Mouse (Mus musculus): Measurements from ENCODE around the gene Pfn1.

The Pfn1 gene

DNA sequence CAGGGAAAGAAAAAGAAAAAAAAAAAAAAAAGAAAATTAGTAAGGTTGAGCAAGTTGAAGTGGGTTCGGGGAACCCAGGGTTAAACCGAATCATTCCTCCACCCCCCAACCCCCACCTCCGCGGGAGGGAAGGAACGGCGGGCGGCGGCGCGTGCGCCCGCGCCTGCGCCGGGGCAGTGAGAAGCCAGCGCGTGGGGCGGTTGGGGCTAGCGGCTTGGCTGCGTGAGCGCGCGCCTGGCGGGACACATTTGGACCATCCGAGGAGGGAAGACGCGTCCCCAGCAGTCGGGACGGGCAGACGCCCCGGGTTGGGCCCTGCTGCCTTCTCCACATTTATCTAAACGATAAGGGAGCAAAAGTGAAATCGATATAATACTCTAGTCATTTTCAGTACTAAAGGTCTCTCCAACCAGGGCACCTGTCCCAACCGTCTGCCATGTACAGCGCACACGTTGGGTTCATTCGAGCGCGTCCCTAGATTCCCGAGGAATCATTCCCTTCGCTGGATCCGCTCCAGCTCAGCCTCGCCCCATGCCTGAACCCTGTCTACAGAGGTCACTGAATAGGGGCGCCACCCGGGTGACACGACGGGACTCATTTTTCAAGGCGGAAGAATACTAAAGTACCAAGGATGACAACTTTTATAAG lies 603 bp upstream of the Pfn1 start:
- peak; percentile 91 for DNase-seq (ENCODE audit: low read depth)

DNA sequence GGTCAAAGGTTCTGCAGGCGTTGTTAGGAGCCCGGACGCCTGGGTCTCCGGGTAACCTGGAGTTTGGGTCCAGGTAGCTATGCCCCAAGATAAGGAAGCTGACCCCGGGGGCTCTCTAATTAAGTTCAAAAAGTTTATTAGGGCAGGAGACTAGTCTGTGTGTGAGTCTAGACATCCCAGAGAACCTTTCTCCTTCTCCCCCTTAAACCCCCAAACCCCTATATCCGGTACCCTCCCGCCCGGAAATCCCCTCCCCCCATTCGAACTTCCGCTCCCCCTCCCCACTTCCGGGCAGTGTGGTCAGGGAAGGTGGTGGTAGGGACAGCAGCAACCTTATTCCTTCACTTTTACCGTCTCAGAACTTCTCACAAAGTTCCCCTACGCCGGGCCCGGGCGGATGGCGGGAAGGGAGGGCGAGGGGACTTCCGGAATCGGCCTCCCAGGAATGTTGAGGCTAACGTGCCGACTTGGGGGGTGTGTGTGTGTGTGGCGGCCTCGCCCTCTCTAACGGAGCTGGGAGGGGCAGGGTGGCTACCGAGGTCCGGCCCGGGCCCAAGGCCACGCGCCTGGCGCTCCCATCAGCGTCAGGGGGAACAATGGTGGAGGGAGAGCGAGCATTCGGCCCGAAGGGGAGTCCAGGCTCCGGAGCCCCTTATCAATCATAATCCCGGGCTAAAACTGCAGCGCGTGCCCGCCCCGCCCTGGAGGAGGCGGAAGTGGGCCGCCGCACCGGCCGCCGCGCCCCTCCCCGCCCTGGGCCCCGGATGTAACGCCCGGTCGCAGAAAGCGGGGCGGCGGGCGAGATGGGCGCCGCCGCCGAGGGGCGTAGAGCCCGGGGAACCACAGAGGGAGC lies 873 bp downstream of the Pfn1 start:
- peak; percentile 87 for DNase-seq (ENCODE audit: low read depth)

DNA sequence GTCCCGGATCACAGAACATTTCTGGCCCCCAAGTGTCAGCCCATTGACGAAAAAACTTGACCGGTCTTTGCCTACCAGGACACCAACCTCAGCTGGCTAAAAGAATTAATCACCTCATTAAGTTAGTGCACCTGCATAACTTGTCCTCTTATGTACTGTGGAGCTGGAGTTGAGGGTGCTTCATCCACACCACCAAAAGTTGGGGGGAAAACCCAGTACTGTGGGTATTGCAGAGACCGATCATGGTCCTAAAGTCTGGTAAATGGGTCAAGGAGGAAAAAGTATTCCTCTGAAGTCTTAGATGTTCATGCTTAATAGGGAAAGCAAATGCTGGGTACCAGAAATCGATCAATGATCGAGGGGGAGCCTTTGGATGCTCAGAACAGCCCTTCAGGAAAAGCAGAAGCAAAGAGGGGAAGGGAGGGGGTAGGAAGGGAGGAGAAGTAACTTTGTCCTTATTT lies 1.5 kb downstream of the Pfn1 start:
- no peak for DNase-seq (ENCODE audit: low read depth)

DNA sequence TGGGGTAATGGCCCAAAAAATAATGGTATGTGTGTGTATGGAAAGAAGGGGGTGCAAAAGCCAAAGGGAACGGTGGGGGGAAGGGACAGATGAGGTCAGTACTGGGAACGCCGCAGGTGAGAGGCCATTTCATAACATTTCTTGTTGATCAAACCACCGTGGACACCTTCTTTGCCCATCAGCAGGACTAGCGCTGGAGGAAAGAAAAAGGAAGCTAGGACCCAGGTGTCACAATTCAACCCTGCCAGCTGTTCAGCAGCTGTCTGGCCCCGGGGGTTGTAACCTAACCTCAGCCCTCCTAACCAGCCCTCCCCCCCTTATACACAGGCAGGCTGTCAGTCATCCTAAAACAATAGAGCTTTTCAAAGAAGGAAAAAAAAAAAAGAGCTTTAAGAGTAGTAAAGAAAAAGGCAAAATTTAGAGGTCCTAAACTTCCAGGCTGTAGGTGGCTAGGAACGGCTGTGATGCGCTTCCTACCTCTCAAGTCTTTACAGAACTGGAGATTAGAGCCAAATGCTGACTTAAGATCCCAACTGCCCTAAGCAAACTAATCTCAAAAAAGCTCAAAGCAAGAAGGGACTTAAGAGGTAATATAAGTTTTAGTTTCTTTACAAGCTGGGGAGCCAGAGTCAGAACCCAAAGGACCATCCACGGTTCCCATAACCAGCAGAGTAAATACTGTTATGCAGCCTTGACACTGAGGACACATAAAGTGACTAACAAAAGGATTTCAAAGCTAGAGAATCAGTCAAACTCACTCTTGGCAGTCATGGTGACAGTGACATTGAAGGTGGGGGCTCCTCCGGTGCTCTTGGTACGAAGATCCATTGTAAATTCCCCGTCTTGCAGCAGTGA lies 2.2 kb downstream of the Pfn1 start:
- DNase-seq (ENCODE audit: low read depth), result peak; percentile 62

DNA sequence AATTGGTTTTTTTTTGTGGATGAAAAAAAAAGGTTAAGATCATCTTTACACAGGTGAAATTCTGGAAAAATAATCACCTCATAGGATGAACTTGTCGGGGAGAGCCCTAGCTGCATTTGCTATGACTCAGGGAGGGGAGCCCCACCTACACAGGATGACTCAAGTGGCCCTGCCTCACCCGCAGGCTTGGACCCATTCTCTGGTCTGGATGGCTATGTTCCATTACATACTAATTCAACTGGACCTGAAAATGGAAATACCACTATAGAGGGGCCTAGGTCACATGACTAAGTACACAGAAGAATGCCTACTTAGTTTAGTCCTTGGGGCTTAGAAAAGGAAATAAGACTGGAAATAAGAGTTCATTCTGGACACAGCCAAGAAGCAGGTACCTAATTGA lies 3.1 kb downstream of the Pfn1 start:
- peak; percentile 72 for DNase-seq (ENCODE audit: low read depth)

DNA sequence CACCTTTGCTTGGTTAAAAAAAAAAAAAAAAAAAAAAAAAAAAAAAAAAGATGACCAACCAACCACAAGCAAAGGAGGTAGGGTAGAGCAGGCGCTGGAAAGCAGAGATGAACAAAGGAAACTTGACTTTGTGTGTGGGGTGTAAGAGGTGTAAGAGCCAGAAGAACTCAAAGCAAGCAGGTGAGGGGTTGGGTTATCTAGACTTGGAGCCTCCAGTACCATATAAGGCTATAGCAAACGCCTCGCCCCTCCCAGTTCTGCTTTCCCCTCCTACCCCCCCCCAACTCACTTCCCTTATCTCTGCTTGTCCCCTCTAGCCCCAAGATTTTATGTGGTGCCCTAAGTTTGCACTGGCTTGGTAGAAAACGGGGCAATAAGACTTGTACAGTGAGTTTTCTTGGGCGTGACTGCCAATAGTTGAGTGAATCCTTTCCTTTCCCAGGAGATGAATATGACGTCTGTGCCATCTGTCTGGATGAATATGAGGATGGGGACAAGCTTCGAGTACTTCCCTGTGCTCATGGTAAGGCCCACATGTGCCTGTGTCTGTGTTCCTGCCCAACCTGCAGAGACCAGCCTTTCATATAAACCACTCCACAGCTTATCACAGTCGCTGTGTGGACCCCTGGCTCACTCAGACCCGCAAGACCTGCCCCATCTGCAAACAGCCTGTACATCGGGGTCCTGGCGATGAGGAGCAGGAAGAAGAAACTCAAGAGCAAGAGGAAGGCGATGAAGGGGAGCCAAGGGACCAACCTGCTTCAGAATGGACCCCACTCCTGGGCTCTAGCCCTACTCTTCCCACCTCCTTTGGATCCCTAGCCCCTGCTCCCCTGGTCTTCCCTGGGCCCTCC lies 3.9 kb downstream of the Pfn1 start:
- DNase-seq (ENCODE audit: low read depth), result peak; percentile 88

DNA sequence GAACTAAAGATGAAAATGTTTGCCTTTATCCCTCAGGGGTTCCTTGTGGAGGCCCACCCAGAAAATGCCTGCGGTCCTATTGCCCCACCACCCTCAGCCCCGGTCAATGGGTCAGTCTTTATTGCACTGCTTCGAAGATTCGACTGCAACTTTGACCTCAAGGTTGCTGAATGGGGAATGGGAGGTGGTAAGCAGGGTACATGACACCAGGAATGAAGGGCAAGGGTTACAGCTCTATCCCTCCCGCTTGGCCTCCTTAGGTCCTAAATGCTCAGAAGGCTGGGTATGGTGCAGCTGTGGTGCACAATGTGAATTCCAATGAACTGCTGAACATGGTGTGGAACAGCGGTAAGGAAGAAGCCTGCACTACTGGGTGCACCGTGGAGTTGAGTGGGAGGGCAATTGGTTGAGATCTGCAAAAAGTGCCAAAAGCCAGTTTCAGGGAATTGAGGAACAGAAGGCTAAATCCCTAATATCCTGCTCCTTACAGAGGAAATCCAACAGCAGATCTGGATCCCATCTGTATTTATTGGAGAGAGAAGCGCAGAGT lies 5.2 kb downstream of the Pfn1 start:
- peak; percentile 47 for DNase-seq (ENCODE audit: low read depth)

DNA sequence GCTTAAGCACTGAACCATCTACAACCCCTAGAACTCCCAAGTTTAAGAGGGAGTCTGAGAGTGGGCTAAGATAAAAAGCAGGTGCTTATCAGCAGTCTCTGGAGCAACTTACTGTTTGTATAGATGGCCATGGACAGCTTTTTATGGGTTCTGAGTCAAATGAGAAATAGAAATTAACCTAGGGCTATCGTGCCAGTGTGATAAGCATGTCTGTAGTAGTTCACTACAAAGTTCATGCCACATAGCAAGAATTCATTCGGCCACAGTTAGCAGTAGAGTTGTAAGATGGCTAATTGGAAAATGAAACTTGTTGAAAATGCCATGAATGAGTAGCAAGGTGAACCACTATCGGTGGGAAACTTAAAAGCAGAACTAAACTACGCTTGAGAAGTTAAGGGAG lies 5.9 kb downstream of the Pfn1 start:
- peak; percentile 77 for DNase-seq (ENCODE audit: low read depth)

DNA sequence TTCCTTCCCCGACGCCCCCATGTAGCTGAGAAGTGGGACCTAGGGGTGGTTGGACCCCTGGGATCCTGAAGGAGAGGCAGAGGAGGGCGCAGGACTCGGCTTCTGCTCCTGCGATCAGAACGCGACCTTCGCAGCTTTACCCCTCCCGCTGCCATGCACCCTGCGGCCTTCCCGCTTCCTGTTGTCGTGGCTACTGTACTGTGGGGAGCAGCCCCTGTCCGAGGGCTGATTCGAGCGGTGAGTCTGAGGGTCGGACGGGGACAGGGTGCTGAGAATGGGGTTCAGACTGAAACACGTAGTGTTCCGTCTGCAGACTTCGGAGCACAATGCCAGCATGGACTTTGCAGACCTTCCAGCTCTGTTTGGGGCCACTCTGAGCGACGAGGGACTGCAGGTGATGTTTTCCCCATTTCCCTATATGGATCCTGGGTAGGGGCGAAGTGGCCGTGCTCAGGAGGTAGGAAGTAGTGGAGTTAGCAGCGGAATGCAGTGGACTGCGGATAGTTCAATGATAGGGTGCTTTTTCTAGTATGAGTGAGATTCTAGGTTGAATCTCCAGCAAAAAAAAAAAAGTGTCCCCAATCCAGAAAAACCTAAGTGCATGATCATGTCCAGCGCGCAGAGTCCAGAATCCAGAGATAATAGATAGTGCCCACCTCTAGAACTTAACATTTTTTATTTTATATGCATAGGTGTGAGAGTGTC lies 6.6 kb downstream of the Pfn1 start:
- no peak for DNase-seq (ENCODE audit: low read depth)

DNA sequence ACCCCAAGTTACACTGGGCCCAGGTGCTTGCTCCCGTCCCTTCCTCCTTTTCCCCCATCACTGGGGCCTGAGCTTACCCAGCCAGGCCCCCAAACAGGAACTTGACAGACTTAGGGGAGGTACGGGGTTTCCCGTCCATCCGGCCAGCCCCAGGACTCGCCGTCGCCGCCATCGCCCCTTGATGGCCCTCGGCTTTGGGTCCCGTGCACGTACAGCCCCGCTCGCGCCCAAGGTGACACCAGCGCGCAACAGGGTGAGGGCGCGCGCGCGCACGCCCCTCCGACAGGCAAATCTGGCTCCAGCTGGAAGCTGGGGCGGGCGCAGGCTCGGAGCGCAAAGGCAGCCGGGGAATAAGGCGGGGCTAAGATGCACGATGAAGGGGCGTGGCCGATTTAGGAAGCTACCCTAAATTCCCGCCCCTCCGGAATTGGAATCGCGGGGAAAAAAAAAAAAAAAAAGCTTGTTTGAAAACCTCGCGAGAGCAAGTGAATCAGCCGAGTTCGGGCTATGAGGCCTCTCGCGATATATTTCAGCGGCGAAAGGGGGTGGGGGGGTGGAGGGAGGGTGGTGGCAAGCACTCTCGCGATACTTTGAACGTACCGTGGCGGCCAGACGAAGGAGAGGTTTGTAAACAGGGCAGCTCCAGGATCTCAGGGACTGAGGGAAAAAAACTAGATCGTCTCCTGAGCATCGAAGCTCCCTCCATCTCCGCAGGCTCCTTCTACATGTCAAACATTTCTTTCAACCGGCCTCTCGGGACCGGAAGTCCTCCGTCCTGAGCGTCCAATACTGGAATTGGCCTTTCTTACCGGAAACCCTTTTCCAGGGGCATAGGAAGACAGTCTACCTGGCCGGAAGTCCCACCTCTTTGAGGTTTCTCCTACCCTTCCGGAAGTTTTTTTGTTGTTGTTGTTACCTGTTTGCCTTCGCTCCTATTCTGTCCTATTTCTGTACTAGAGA lies 7.5 kb downstream of the Pfn1 start, which contains the start of the genes Rnf167 and Slc25a11:
TSS of gene Rnf167 (plus strand) at position 545 of the 960 bp plus-strand sequence.
TSS of gene Slc25a11 (minus strand) at position 789 of the 960 bp plus-strand sequence.
- DNase-seq (ENCODE audit: low read depth), result peak; percentile 100

DNA sequence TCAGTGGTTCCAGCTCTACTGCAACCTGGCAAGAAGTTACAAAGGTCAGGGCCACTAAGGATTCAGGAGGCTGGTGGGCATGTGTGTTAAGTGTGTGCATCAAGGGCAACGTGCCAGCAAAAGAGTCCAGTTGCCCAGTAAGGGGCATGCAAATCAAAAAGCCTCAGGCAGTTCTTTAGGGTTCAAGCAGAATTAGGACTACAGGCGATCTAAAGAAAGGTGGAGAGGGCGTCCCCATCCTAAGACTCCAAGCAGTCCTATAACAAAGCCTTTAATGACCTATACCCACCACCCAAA lies 8.2 kb downstream of the Pfn1 start:
- DNase-seq (ENCODE audit: low read depth), result no peak

DNA sequence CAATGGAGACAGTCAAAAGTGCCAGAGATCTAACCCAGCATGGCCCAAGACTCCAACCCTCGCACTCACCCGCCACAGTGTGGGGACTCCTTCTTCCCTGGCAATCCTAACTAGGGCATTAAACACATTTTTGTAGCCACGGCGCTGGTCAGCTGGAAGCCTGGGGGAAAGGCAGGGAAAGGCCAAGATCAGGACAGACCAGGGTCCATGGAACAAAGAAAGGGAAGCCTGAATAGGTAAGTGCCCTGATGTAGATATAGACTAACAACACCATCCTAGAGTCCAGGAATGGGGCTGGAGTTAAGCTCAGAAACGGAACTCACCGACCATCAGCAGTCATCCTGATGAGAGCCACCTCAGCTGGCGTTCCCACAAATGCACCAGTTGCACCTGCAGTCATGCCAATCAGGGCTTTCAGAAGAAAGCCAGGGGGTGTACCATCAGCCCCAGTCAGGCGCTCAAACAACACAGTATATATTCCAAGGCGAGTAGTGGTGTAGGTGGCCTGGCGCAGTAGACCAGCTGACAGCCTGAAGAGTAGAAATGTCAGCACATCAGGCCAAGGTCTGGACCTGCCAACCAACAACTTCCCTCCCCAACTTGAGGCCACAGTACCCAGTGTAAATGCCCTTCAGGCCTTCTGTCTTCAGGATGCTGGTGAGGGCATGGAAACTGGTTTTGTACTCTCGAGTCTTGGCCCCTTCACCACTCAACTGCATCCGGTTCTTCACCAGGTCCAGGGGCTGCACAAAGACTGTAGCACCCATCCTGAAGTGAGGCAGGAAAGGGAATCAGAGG lies 8.8 kb downstream of the Pfn1 start:
- DNase-seq (ENCODE audit: low read depth), result no peak

DNA sequence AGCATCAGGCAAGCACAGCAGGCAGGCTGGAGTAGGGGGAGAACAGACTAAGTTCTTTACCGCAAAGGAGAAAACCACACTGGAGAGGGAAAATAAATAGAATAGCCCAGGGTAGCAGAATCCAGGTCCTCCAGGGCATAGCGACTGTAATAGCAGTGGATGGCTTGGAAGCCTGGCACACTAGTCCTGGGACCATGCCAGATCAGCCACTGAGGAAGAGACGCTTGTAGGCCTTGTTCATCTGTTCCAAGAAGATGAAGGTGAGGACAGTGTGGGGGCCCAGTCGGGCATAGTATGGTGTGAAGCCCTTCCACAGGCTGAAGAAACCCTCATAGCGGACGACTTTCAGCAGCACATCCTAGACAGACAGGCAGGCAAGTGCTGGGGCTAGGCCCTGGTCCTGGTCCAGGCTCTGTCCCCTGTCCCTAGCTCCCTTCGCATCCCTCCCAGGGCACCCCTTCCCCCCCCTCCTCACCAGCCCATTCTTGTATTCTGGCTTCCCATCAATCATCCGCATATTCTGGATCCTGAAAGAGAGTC lies 9.8 kb downstream of the Pfn1 start:
- DNase-seq (ENCODE audit: low read depth), result no peak

DNA sequence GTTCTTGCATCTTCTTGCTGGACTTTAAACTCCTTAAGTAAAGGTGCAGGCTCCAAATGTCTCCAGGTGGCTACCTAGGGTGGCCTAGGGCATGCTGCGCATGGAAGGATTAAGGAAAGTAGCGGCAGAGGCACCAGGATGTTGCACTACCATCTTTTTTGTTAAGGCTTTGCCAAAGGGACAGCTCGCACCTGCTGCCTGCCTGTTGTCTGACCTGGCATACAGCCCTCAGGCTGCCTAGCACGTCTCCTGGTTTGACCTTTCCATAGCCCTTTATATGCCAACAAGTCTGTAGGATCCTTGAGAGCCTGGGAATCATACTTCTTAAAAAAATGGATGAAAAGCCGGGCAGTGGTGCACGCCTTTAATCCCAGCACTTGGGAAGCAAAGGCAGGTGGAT lies 11.4 kb downstream of the Pfn1 start:
- DNase-seq (ENCODE audit: low read depth), result no peak

DNA sequence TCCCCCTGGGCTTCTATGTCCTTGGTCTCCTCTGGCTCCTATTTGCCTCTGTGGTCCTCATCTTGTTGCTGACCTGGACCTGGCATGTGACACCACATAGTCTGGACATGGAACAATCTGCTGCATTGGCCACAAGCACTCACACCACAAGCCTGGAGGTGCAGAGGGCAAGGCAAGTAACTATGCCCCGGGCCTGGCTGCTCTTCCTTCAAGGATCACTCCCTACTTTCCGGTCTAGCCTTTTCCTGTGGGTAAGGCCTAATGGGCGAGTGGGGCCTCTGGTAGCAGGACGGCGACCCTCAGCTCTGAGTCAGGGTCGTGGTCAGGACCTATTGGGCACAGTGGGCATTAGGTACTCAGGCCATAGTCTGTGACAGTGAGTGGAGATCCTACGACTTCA lies 13.2 kb downstream of the Pfn1 start:
- DNase-seq (ENCODE audit: low read depth), result no peak

DNA sequence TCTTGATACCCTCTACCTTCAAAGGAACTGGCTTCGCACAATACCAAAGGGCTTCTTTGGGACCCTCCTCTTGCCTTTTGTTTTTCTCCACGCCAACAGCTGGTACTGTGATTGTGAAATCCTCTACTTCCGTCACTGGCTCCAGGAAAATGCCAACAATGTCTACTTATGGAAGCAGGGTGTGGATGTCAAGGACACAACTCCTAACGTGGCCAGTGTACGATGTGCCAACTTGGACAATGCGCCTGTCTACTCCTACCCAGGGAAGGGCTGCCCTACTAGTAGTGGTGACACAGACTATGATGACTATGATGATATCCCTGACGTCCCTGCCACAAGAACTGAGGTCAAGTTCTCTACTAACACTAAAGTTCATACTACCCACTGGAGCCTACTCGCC lies 14.5 kb downstream of the Pfn1 start:
- no peak for DNase-seq (ENCODE audit: low read depth)

DNA sequence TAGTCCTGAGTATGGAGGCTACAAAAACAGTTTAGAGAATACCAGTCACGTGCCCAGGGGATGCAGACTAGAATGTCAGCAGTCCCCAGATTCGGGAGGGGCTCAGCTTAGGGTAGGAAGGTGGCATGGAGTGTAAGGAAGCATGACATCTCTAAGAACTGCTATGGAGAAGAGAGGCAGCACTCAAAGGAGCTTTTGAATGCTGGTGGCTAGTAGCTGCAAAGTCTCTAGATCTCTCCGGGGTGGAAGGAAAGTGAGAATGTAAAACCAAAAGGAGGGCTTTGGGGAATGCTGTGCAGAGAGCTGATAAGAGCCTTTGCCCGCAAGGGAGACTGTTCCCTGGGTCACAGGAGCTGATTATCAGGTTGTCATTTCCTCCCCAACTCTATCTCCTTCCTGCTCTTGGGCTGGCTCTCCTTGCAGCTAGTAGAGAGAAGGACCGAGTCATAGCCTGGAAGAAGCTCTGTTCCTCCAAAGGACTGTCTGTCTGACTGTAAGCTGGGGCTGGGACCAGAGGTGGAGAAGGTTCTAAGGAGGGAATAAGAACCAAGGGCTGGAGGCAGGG lies 15.6 kb downstream of the Pfn1 start, which contains the start of gene Gp1ba:
TSS of gene Gp1ba (plus strand) at position 409 of the 565 bp plus-strand sequence.
- no peak for DNase-seq (ENCODE audit: low read depth)

DNA sequence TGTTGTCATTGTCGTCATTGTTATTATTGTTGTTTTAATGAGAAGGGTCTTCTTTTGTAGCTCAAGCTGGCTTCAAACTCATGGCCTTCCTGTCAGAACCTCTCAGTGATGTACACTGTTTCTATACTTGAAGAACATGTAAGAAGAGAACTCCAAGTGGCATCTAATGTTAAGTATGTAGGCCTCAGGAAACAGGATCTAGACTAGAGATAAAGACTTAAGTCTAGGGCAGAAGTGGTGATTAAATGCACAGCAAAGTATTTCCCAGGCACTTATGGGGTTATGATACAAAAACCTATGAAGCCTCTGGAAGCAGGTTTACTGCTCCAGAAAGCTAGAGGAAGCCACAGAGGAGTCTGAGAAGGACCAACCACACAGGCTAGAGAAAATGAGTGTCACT lies 16.2 kb downstream of the Pfn1 start:
- DNase-seq (ENCODE audit: low read depth), result no peak

Data from induced T-regulatory cell, adult 2 months (primary cell).